Mouse (Mus musculus) monocyte, adult 5-6 weeks (primary cell): ENCODE measurements around the gene Pum3. TPM values are rescaled to one million over a fixed set of nuclear protein-coding genes. Genes with fewer than 3 reads are reported as not detected.
"Not testable (repeated sequence)": the region's sequence is repeated elsewhere in the genome, so short reads cannot be mapped to it uniquely, and the experiment has no call there.

Source experiments
- ATAC-seq: fragments of 153-309, 156-312 bp; replicated peaks from 2 replicates; pipeline ENCODE4 v1.8.0; 2017; ENCODE audit warnings: mild to moderate bottlenecking; ENCODE audit not compliant: low TSS enrichment, insufficient number of reproducible peaks, severe bottlenecking, poor library complexity, low FRiP score
- total RNA-seq: library from RNA; stranded (forward); fragments of 200-1000, 200-491, 200-594 nt; gene quantifications from 3 replicates; pipeline ENCODE4 v1.2.3, GENCODE M21; 2017

Gene Pum3
- total RNA-seq, 1 experiment from 2014 or later, result 72.9 TPM

DNA sequence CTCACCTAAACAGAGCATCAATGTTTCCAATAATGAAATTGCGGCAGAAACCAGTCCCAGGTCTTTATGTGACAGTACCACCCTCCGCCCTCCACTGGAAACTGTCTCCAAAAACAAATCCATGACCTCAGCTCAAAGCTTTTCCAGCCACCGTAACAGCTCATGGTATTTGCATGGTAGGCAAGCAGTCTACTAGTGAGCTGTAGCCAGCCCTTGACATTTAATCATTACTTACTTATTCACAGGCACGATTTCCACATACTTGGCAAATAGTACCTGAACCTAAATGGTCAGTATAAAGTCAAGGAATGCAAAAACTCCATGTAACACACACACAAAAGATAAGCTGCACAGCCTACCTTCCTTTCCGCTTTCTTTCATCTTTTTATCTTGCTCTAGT, 33.7 kb downstream of the Pum3 start:
- no peak for ATAC-seq

DNA sequence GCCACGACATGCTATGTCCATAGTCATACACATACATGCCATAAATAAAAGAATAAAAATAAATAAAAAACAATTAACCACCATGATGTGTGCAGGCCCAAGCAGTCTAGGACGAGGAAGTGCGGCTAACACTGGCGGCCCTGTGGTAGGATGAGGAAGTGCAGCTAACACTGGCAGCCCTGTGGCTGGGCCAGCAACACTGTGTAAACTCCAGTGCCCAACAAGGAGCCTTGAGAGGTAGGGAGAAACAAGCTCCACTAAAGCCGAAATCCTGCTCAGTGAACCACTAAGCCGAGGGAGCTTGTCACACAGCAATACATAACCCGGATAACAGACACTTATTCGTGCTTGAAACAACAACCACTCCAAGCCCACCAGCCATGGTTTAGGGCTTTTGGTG, 34.1 kb downstream of the Pum3 start:
- ATAC-seq, result no peak

DNA sequence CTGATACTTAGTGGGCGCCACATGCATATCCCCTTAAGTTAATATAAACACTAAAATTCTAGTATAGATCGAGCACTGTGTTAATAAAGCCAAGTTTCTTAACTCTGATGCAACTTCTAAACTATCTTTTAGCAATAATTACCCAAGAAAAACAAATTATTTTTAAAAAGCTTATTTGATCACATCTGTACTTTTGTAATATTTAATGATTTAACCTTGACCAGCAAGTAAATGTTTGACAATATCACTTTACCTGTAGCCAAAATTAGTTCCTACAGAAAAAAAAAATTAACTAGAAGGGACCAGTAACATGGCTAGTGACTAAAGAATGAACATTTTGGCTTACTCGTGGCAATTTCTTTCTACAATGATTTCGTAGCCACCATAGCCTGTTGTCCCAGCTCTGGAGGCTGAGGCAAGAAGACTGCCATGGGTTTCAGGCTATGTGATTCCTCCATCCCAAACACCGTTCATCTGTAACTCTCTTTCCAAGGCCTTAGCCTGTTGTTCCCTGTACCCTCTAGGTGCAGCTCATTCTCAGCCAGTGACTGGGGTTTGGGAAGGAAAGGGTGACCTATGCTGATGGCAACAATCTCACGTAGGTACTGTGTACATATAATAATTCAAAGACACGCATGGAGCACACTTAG, 35.2 kb downstream of the Pum3 start:
- no peak for ATAC-seq

DNA sequence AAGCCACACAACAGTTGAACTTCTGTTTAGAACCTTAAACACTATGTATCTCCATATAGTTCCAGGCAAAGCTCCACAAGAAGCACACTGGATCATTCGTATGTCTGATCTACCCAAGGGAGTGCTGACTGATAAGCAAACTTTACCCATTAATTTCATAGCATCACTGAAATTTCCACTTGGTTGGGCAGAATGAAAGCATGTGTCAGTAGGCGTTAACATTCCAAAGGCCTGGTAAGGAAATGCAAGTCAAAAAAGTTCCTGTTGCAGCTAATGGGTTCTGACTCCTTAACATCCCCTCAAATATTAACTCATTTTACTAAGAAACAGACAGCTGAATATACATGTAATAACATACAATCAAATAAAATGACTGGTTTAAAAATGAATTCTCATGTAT, 37.2 kb downstream of the Pum3 start:
- no peak for ATAC-seq

DNA sequence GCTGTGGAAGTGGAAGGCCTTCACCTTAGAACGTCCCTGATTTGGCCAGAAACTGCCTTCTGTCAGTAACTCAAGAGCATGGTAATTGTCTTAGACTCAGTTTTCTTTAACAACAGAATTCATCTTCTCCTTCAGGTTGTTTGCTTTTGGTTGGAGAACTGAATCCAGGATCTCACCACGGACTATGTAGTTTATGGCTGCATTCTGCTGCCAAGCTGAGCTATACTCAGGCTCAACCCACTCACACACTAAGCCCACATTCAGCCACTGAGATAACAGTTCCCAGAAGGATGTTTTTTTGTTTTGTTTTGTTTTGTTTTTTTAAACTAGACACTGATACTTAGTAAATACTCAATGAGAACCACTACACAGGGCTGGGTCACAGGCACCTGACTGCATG, 38.3 kb downstream of the Pum3 start:
- ATAC-seq, result no peak

DNA sequence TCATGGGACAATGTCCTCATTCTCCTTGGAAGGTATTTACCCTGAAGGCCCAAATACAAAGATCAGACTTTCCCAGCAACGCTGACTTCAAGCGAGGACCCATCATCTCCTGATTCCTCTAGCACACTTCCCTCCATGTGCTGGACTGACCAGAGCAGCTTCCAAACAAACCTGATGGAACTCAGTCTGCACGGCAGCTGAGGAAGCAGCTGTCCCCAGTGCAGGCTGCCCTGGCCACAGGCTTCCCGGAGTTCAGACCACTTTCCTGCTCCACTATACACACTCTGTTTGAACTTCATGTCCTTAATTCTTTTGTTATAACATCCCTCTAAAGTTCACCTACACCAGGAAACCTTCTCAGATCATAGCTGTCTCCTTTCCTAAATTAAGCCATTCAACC, 40.1 kb downstream of the Pum3 start:
- ATAC-seq, result not testable (repeated sequence)

DNA sequence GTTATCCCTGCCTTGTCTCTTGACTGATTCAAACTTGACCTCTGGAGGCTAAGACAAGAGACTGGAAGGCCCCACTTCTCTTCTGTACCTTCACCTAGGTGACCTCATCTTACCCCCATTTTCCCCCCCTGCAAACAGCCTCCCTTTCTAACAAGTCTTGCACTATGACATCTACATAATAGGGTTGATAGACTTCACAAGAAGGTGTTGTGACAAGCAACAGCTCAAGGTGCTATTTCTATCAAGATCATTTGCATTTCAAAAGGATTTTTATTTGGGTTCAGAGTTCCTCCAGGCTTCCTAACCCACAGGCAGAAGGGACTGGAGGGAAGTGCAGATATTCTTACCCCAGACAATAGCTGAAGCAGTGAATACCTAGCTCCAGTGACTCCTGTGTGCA, 44.3 kb downstream of the Pum3 start:
- no peak for ATAC-seq

DNA sequence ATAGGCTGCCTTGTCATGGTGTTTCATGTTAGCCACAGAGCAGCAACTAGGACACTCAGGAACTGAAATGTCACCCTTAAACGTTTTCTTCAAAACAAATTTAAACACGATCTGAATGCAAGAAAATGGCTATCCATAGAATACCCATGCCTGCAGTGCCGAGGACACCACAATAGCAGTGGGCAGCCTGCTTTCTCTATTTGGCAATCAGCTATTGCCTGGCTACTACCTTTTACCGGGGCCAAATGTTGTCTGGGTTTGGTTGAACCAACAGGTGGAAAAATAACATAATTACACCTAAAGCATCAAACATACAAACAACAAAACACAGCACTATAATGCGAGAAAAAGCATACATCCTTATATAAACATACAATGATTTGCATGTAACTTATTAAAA, 46.4 kb downstream of the Pum3 start:
- ATAC-seq, result no peak

DNA sequence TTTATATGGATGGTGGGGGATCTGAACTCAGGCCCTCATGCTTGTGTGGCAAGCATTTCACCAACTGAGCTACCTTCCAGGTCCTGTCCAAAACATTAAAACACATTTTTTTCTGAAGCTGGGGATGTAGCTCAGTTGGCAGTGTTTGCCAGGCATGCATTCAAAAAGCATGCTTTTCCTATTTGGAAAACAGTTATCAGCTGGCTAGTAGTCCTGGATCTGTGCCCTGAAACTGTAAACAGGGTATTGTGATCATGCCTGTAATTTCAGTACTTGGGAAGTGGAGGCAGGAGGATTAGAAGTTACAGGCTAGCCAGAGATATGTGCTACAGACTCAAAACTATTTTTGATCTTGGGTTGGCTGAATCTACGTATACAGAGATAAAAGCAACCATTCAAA, 47.5 kb downstream of the Pum3 start:
- ATAC-seq, result no peak

DNA sequence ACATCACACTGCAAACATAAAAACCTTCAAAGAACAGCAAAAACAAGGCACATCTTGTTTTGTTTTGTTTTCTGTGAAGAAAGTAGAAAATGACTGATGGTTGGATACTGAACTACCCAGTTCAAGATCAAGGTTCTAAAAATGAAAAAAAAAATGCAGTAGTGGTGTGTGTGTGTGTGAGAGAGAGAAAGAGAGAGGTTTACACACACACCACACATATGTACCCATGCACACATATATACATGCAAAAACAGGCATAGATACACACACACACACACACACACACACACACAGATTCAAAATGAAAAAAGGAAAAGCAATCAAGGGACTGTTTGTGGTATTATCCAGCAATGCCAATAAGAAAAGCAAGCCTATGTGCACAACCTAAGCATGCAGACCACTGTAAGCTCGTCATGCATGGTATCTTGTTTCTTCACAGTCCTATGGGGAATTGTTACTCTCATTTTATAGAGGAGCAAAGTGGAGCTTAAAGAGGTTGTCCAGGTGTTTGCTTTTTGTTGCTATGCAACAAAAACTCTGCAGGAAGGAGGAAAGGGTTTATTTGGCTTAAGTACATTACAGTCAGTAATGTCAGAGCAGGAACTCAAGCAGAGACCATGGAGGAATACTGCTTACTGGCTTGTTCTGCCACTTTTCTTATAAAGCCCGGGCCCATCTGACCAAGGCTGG, 49.8 kb downstream of the Pum3 start:
- no peak for ATAC-seq

DNA sequence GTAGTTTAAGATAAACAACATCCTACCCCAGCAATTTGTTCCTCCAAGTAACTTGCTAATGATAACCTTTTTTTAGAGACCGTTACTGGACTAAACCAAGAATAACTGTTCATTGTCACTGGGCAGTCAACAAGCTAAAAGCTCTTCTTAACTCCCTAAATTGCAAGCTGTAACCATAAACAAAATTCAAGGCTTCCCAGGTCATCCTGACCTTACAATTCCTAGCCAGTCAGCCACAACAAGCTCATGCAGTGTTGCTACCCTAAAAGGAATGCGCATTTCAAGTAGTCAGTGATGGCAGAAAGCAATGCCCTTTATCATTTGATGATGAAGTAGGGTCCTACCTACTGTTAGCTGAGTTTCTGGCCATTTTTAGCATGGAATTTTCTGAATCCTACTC, 58.8 kb downstream of the Pum3 start:
- no peak for ATAC-seq

DNA sequence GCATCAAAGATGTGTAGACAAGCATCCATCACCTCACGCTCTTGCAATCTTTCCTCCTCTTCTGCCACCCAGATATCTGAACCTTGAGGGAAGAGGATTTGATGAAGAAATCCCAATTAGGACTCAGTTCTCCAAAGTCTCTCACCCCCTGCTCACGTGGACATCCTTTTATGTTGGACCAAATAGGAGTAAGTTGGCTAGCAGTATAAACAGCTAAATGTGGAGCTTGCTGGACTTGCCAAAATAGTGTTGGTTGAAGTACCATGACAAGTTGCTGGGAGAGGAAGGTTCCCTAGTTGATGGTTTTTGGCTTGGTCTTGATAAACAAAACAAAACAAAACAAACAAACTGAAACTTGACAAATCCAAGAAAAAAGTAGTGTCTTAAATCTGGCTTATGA, 59.5 kb downstream of the Pum3 start:
- ATAC-seq, result no peak

DNA sequence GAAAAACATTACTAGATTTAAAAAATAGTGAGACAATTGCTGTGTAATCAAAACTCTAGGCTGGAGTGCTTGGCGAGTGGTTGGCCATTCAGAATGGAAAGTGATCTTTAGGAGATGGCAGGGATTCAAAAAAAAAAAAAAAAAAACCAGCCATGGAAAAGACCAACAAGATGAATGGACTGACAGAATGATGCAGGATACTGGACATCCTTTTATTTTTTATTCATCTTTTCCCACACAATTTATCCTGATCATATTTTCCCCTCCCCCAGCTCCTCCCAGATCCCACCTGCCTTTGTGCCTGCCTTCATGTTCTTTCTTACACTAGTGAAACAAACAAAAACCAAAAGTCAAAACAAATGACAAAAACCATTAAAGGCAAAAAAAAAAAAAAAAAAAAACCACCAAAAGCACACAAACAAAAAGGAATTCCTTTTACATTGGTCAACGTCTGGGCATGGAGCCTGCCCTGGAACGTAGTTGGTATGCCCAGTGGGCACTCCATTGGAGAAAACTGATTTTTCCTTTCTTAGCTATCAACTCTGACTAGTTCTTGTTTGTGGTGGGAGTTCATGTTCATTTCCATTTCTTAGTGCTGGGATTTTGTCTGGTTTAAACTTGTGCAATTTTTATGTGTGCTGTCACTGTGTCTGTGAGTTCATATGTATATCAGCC, 60.0 kb downstream of the Pum3 start:
- ATAC-seq, result no peak

DNA sequence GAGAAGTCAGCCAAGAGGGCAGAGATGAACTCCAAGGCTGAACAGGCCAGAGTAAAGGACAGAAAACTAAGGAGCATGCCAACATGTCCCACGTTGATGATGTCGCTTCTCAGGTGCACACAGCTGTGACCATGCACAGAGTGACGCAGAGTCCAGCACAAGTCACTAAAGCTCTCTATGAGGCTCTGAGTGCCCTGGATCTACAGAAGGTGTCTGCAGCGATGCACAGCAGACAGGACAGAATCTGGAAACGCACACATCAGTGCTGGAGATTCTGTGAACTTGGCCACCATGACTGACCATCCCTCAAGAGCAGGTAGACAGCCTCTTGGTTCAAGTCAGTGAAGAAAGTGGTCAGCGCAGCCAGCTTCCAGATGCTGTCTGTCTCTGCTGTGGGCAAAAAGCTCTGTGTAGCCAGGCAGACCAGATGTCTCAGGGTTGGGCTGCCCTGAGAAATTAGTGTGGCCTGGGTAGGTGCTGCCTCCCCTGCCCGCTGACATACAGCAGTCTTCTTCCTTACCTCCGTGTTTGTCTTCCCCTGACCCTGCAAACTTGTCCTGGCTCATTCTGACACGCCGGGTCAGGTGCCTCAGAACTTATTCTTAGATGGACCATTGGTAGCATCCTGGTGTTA, 63.4 kb downstream of the Pum3 start:
- ATAC-seq, result no peak

DNA sequence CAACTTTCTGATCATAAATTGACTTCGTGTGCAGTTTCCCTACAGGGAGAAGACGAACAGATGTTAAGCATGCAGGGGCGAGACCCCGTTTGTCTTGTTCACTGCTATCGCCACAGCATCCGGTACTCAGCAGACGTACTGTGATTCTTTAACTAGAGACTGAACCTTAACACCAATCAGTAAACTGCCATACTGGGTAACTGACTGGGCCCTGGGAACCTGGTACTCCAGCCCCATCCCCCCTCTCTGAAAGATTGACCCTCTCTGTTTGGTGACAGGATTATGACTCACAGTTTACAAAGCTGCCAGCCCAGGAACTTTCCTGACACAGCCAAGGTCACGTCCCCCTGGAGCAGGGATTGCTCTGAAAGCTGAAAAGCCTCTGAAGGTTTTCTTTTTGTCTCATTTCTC, 65.1 kb downstream of the Pum3 start:
- ATAC-seq, result no peak

DNA sequence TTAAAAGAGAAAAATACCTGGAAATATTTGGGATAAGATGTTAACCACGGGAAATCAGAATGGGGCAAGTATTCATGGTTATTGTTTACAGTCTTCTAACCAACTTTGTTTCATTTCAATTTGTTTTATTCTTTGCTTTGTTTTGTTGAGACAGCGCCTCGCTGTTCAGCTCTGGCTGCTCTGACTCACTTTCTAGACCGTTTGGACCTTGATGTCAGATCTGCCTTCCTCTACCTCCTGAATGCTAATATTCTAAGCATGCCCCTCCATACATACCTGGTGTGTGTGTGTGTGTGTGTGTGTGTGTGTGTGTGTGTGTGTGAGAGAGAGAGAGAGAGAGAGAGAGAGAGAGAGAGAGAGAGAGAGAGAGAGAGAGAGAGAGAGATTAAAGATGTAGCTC, 65.7 kb downstream of the Pum3 start:
- ATAC-seq, result no peak

DNA sequence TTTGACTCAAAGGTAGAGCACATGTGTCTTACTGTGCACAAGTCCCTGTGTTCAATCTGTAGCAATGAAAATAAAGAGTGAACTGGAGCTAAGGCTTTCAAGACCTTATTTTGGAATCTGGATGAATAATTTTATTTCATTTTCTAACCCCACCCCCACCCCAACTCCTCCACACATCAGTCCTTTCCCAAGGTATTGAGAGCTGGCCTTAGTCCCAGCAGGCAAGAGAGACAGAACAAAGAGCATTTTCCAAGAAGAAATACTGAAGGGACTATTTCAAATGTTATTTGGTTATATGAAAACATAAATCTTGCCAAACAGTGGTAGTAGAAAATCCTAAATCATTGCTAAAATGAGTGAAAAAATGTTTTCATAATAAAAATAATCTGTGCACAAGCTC, 69.2 kb downstream of the Pum3 start:
- ATAC-seq, result no peak

DNA sequence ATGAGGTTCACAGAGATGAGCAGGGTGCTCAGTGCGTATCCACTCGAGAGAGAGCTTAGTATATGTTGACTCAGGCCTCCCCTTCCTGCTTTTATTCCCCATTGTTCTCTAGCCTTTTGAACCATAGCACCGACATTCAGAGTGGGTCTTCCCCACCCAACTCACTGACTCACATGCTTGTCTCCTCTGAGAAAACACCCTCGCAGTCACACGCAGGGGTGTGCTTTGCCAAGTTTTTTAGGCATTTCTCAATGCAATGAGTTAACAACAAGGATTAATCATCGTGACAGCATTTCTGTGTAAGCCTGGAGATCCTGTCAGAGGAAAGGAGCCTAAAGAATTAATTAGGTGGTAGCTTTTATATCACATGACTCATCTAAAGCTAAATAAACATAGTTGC, 77.9 kb downstream of the Pum3 start:
- ATAC-seq, result no peak

DNA sequence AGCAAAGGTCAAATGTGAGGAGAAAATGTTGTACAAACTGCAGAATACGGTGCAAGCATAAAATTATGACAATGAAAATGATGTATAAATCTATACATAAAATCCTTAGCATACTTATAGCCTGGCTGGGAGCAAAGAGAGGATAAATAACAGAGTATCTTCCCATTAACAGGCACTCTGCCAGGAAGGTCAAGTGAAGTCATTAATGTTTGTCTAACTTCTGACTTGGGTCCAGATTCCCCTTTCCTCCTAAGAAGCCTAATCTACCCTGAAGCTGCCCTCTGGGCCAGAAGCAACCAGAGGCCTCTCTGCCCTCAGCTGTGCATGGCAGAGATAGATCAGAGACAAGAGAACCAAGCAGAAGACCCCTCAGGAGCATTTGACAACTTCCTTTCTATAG, 83.1 kb downstream of the Pum3 start:
- no peak for ATAC-seq
